Mouse (Mus musculus): ENCODE measurements around the gene Esp16.
"Not testable (repeated sequence)": the region's sequence is repeated elsewhere in the genome, so short reads cannot be mapped to it uniquely, and the experiment has no call there.

GRCm38 (mm10) chr17:39535842-39536241 is at the start of gene Esp16:
- not testable (repeated sequence) for TF ChIP-seq CTCF (IDR thresholded peaks at IDR 0.05; ENCODE audit: low read depth); EP300 (optimal IDR thresholded peaks at IDR 0.05)
